Mouse (Mus musculus) E14TG2a.4 (cell line): ENCODE measurements around the gene Dmgdh.

Experiments used
- CTCF ChIP-seq: conservative IDR thresholded peaks from 2 replicates; pipeline ENCODE4 v1.5.1; 2014; ENCODE audit warnings: low read length
- NANOG ChIP-seq: IDR thresholded peaks from 2 replicates; pipeline ENCODE4 v1.6.1; 2014; ENCODE audit warnings: borderline replicate concordance, low read length, mixed read lengths
- POU5F1 ChIP-seq: IDR thresholded peaks from 2 replicates; pipeline ENCODE4 v1.6.1; 2014; ENCODE audit warnings: low read length, borderline replicate concordance

- TF ChIP-seq CTCF, result no peak
- no peak for TF ChIP-seq POU5F1
- no peak for TF ChIP-seq NANOG
These were observed 16.3 kb upstream of the Dmgdh start for GRCm38 (mm10) chr13:93657941-93658340.
